Comparison of ENCODE assay signal across 25 mouse cellular contexts in genomic region chr1:95445541-95445940, GRCm38 (mm10).
"Had no signal": no experiment of that assay in that cellular context is flagged by ENCODE, and none has a peak within 500 bp of the region (broad histone marks: within the 10 kb centered on the region; RNA-seq: fewer than 3 reads in every experiment).

No protein-coding gene starts in this region.

- ATAC-seq: forebrain, postnatal 0 days; hindbrain, postnatal 0 days; intestine, embryonic 16.5 days had no signal

- H3K9ac ChIP-seq: forebrain, postnatal 0 days; heart, embryonic 13.5 days; heart, embryonic 15.5 days; hindbrain, embryonic 13.5 days; hindbrain, embryonic 15.5 days; kidney, embryonic 15.5 days; limb, embryonic 13.5 days; limb, embryonic 15.5 days had no signal

- H3K4me2 ChIP-seq: heart, embryonic 13.5 days; heart, embryonic 15.5 days; hindbrain, embryonic 13.5 days; hindbrain, embryonic 15.5 days; kidney, embryonic 15.5 days; limb, embryonic 13.5 days; limb, embryonic 15.5 days had no signal

- H3K4me3 ChIP-seq: heart, embryonic 10.5 days; heart, embryonic 13.5 days; heart, embryonic 15.5 days; hindbrain, embryonic 13.5 days; hindbrain, embryonic 15.5 days; kidney, embryonic 15.5 days; layer of hippocampus, adult 2 months; limb, embryonic 13.5 days; limb, embryonic 15.5 days had no signal

- H3K27me3 ChIP-seq: heart, embryonic 13.5 days; heart, embryonic 15.5 days; hindbrain, embryonic 13.5 days; hindbrain, embryonic 15.5 days; kidney, embryonic 15.5 days; limb, embryonic 13.5 days; limb, embryonic 15.5 days had no signal

- H3K27ac ChIP-seq: heart, embryonic 10.5 days; heart, embryonic 13.5 days; heart, embryonic 15.5 days; hindbrain, embryonic 13.5 days; hindbrain, embryonic 15.5 days; hindbrain, postnatal 0 days; kidney, embryonic 15.5 days; kidney, postnatal 0 days; layer of hippocampus, adult 2 months; limb, embryonic 13.5 days; limb, embryonic 15.5 days had no signal

- H3K36me3 ChIP-seq: heart, embryonic 10.5 days; heart, embryonic 13.5 days; heart, embryonic 15.5 days; hindbrain, embryonic 13.5 days; hindbrain, embryonic 15.5 days; kidney, embryonic 15.5 days; limb, embryonic 13.5 days; limb, embryonic 15.5 days had no signal

- DNase-seq: forebrain, postnatal 0 days; gastrocnemius, postnatal 14 days; gastrocnemius, postnatal 36 days; heart, postnatal 14 days; heart, postnatal 36 days; kidney, adult 11 months; kidney, adult 2 months; kidney, adult 9 months; kidney, postnatal 14 days; kidney, postnatal 36 days; layer of hippocampus, adult 9-11 months; layer of hippocampus, postnatal 36 days; left cerebral cortex, postnatal 4 days had no signal

- H3K9me3 ChIP-seq: heart, embryonic 10.5 days; heart, embryonic 13.5 days; heart, embryonic 15.5 days; hindbrain, embryonic 13.5 days; hindbrain, embryonic 15.5 days; kidney, embryonic 15.5 days; limb, embryonic 13.5 days; limb, embryonic 15.5 days had no signal

- H3K4me1 ChIP-seq: heart, embryonic 10.5 days; heart, embryonic 13.5 days; heart, embryonic 15.5 days; hindbrain, embryonic 13.5 days; kidney, embryonic 15.5 days; limb, embryonic 13.5 days; limb, embryonic 15.5 days had no signal
